Mouse (Mus musculus) embryonic facial prominence, embryonic 15.5 days (tissue): ENCODE data around the gene Tnnt1. TPM values are rescaled to one million over a fixed set of nuclear protein-coding genes. Genes with fewer than 3 reads are reported as not detected.

ENCODE experiments used
- ATAC-seq: fragments of 200-750 bp; cut with Nextera tagmentation; 2 replicates; pipeline ENCODE4 v1.8.0; 2017; ENCODE audit warnings: low read depth, moderate TSS enrichment; ENCODE audit not compliant: insufficient number of reproducible peaks, low FRiP score, low TSS enrichment
- H3K27ac ChIP-seq: fragments of 300-500 bp; sonication (generic); replicated peaks from 2 replicates; pipeline ENCODE4 v1.5.1; 2015; ENCODE audit warnings: mild to moderate bottlenecking, inconsistent platforms
- H3K27me3 ChIP-seq: fragments of 300-500 bp; sonication (generic); 2 replicates; pipeline ENCODE4 v1.6.1; 2015; ENCODE audit warnings: inconsistent platforms
- H3K36me3 ChIP-seq: fragments of 300-500 bp; sonication (generic); 2 replicates; pipeline ENCODE4 v1.6.1; 2015; ENCODE audit warnings: mild to moderate bottlenecking, inconsistent platforms
- H3K4me1 ChIP-seq: fragments of 300-500 bp; sonication (generic); 2 replicates; pipeline ENCODE4 v1.6.1; 2015; ENCODE audit warnings: inconsistent platforms
- H3K4me2 ChIP-seq: fragments of 300-500 bp; sonication (generic); replicated peaks from 2 replicates; pipeline ENCODE4 v1.6.1; 2015; ENCODE audit warnings: mild to moderate bottlenecking, inconsistent platforms
- H3K4me3 ChIP-seq: fragments of 300-500 bp; sonication (generic); replicated peaks from 2 replicates; pipeline ENCODE4 v1.5.1; 2015; ENCODE audit warnings: mild to moderate bottlenecking, inconsistent platforms
- H3K9ac ChIP-seq: fragments of 300-500 bp; sonication (generic); 2 replicates; pipeline ENCODE4 v1.6.1; 2015; ENCODE audit warnings: inconsistent platforms
- H3K9me3 ChIP-seq: fragments of 300-500 bp; sonication (generic); replicated peaks from 2 replicates; pipeline ENCODE4 v1.6.1; 2016; ENCODE audit warnings: inconsistent platforms
- WGBS: fragments of 180-500 bp; shearing (Covaris S2); methylation state at CpG from one replicate; pipeline ENCODE4 v1.1.7; 2015; 5-methylcytosine and 5-hydroxymethylcytosine counted together
- polyA plus RNA-seq: library from polyadenylated mRNA; unstranded; fragments of >200 nt; fragmentation: Nextera tagmentation; extraction: Ambion mirVana; gene quantifications from 2 replicates; pipeline ENCODE4 v1.2.1, GENCODE M21; 2015

Gene Tnnt1
- polyA plus RNA-seq, 1 experiment from 2014 or later: 290 TPM

GRCm38 (mm10) chr7:4467801-4468200 lies 48.4 kb downstream of the Tnnt1 start:
- Histone ChIP-seq H3K27ac (no peak overlapping the region), H3K36me3 (no peaks in the 10 kb centered on the region), H3K27me3 (peaks cover 16% of the 10 kb centered on the region), H3K9me3 (no peaks in the 10 kb centered on the region), H3K4me2 (no peak overlapping the region), H3K4me1 (peaks cover 11% of the 10 kb centered on the region), H3K9ac (no peak overlapping the region), H3K4me3 (no peak overlapping the region)
- no peak for ATAC-seq
- WGBS: 63% methylated on average over 3 of the region's 3 CpGs

GRCm38 (mm10) chr7:4464194-4464824 lies 51.9 kb downstream of the Tnnt1 start:
- Histone ChIP-seq H3K4me3 (no peak overlapping the region), H3K9ac (no peak overlapping the region), H3K9me3 (no peaks in the 10 kb centered on the region), H3K36me3 (no peaks in the 10 kb centered on the region), H3K4me1 (no peaks in the 10 kb centered on the region; the same call in 1 of the 2 replicates), H3K27me3 (no peaks in the 10 kb centered on the region), H3K4me2 (peak overlapping the region; percentile 29; the same call in 1 of the 2 replicates), H3K27ac (peak overlapping the region; percentile 51)
- 6% methylated on average over 10 of the region's 12 CpGs for WGBS
- ATAC-seq: peak; percentile 76

GRCm38 (mm10) chr7:4460576-4461434 lies 55.4 kb downstream of the Tnnt1 start, which contains the start of gene Eps8l1:
Gene Eps8l1 (plus strand): TSS chr7:4460674.
- H3K9ac ChIP-seq: no peak within 1 kb of the TSS
- peak; percentile 30 for ATAC-seq
- H3K9me3 ChIP-seq: no peaks in the 10 kb centered on the region
- WGBS: 58% methylated on average over 12 of the region's 16 CpGs
- H3K4me3 ChIP-seq: peak within 1 kb of the TSS; percentile 30
- H3K36me3 ChIP-seq: no peaks in the 10 kb centered on the region
- no peaks in the 10 kb centered on the region for H3K27me3 ChIP-seq
- H3K4me1 ChIP-seq: no peaks in the 10 kb centered on the region; the same call in 1 of the 2 replicates
- H3K4me2 ChIP-seq: peak within 1 kb of the TSS; percentile 32
- 0 out of 2 replicates have a peak within 1 kb of the TSS, but pooled peaks have one; percentile 17 for H3K27ac ChIP-seq

Other genes with a start within 250 kb of the Tnnt1 start
- gene Ncr1, start 178.7 kb downstream of the Tnnt1 start, polyA plus RNA-seq: not detected in 2 replicates
- gene Gp6, start 118.6 kb downstream of the Tnnt1 start, polyA plus RNA-seq: 0.11 TPM in 1 of 2 replicates, not detected in the other
- gene Rdh13, start 70.7 kb downstream of the Tnnt1 start, polyA plus RNA-seq: 24.4 and 25.3 TPM in 2 replicates
- 13.6 and 17.6 TPM in 2 replicates for gene Eps8l1, start 55.7 kb downstream of the Tnnt1 start, polyA plus RNA-seq
- gene Ppp1r12c, start 14.7 kb downstream of the Tnnt1 start, polyA plus RNA-seq: 52.5 and 57.2 TPM in 2 replicates
- gene Tnni3, start 7.8 kb upstream of the Tnnt1 start, polyA plus RNA-seq: 5.1 and 5.9 TPM in 2 replicates
- gene Dnaaf3, start 16.1 kb upstream of the Tnnt1 start, polyA plus RNA-seq: 4.4 and 7.8 TPM in 2 replicates
- gene Syt5, start 31.2 kb upstream of the Tnnt1 start, polyA plus RNA-seq: 9.1 and 10.7 TPM in 2 replicates
- not detected in 2 replicates for gene Ptprh, start 87.7 kb upstream of the Tnnt1 start, polyA plus RNA-seq
- 1.0 and 1.3 TPM in 2 replicates for gene Tmem86b, start 115.0 kb upstream of the Tnnt1 start, polyA plus RNA-seq
- 9.8 and 10.3 TPM in 2 replicates for gene Ppp6r1, start 142.6 kb upstream of the Tnnt1 start, polyA plus RNA-seq
- 80.6 and 87.7 TPM in 2 replicates for gene Hspbp1, start 168.7 kb upstream of the Tnnt1 start, polyA plus RNA-seq
- 1.5 and 2.1 TPM in 2 replicates for gene Brsk1, start 174.2 kb upstream of the Tnnt1 start, polyA plus RNA-seq
- gene Tmem150b, start 208.9 kb upstream of the Tnnt1 start, polyA plus RNA-seq: 0.13 and 0.20 TPM in 2 replicates
- 57.9 and 58.2 TPM in 2 replicates for gene Kmt5c, start 223.7 kb upstream of the Tnnt1 start, polyA plus RNA-seq
- 49.9 and 64.2 TPM in 2 replicates for gene Cox6b2, start 236.7 kb upstream of the Tnnt1 start, polyA plus RNA-seq